Mouse (Mus musculus) liver, adult 2 months (tissue): ENCODE data around the gene Ets1.

Source experiments
- CTCF ChIP-seq: fragments of 200-500 bp; IDR thresholded peaks from 2 replicates; pipeline ENCODE4 v1.5.1; 2011; ENCODE audit warnings: low read depth, low read length, control low read depth
- POLR2A ChIP-seq: fragments of 200-500 bp; IDR thresholded peaks from 2 replicates; pipeline ENCODE4 v1.6.1; 2011; ENCODE audit warnings: low read length, control low read depth; ENCODE audit not compliant: insufficient read depth; ENCODE audit errors: extremely low read depth

DNA sequence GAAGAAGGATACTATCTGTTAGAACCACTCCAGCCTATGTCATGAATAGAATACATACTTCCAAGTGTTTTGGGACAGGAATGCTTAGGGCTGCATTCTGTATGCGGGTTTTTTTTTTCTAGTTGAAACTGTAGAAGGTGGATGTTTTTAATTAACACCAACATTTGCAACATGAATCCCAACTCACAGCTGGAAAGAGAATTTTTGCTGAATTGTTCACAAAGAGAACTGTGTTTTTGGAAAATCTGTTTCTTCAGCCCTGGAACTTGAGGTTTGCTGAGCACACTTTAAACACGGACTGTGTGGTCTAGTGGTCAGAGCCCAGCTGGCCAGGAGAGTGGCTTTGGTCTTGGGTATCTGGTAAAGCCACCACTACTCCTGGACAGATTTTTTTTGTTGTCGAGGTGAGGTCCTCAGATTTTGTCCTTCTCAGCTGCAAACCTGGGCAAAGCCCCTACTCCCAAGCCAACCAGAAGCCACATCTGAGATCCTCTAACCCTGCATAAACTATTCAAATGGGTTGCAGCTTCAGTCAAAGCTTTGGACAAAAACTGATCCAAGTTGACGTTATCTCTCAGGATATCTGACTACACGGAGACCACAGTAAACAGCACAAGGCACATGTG is 122.4 kb downstream of the Ets1 start:
- TF ChIP-seq CTCF (no peak), POLR2A (no peak)
